Mouse (Mus musculus): ENCODE measurements at regions not wholly inside any gene's neighbourhood (a gene's known extent, or its start where the extent isn't known, plus 50 kb on each side); places are given as distances from the start of the nearest gene placed in this dataset.

DNA sequence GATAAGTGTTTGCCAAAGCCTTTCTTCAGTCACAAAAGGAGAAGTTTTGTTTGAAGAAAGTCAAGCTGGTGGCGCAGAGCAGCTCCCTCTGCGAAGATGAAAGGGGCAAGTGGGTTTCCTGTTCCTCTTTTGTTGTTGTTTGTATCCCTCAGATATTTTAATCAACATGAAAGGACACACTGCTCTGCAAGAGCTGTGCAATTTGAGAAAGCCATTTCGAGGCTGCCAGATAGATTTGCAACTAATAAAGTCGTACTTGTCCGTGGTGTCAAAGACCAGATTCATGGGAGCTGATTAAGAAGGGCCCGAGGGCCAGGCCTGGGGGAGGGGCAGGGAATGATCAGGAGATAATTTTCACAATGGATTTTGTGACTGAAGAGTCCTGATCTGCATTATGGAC is 177.7 kb downstream of the Pros1 start:
- DNase-seq (ENCODE audit: low spot score) (no peak), ATAC-seq (replicated peaks; ENCODE audit: low FRiP score, low TSS enrichment, low read depth) (no peak)
- WGBS, result 58% methylated on average over 6 of the region's 6 CpGs
- Histone ChIP-seq H3K4me2 (ENCODE audit: low read length) (no peak overlapping the region), H3K9me3 (ENCODE audit: control insufficient read depth, low read length) (no peaks in the 10 kb centered on the region), H3K9ac (ENCODE audit: low read length) (no peak overlapping the region), H3K36me3 (ENCODE audit: control insufficient read depth, insufficient read depth, low read length) (no peaks in the 10 kb centered on the region), H3K27ac (ENCODE audit: low read depth) (no peak overlapping the region), H3K4me3 (ENCODE audit: low read depth, low read length) (no peak overlapping the region), H3K27me3 (replicated peaks; ENCODE audit: control insufficient read depth, insufficient read depth, low read length) (no peaks in the 10 kb centered on the region), H3K4me1 (replicated peaks; ENCODE audit: control insufficient read depth, insufficient read depth, low read length) (no peaks in the 10 kb centered on the region)

- Histone ChIP-seq H3K36me3 (ENCODE audit: control insufficient read depth, insufficient read depth, low read length) (no peaks in the 10 kb centered on the region), H3K9ac (ENCODE audit: low read length) (no peak overlapping the region), H3K27me3 (replicated peaks; ENCODE audit: control insufficient read depth, insufficient read depth, low read length) (no peaks in the 10 kb centered on the region), H3K4me2 (ENCODE audit: low read length) (no peak overlapping the region), H3K4me3 (ENCODE audit: low read depth, low read length) (no peak overlapping the region), H3K27ac (ENCODE audit: low read depth) (no peak overlapping the region), H3K9me3 (ENCODE audit: control insufficient read depth, low read length) (no peaks in the 10 kb centered on the region), H3K4me1 (replicated peaks; ENCODE audit: control insufficient read depth, insufficient read depth, low read length) (no peaks in the 10 kb centered on the region)
- DNase-seq (ENCODE audit: low spot score) (no peak), ATAC-seq (replicated peaks; ENCODE audit: low FRiP score, low TSS enrichment, low read depth) (no peak)
- WGBS, result 65% methylated on average over 1 of the region's 1 CpGs
Observed at GRCm38 (mm10) chr16:63049100-63049499, 195.0 kb downstream of the Pros1 start.

DNA sequence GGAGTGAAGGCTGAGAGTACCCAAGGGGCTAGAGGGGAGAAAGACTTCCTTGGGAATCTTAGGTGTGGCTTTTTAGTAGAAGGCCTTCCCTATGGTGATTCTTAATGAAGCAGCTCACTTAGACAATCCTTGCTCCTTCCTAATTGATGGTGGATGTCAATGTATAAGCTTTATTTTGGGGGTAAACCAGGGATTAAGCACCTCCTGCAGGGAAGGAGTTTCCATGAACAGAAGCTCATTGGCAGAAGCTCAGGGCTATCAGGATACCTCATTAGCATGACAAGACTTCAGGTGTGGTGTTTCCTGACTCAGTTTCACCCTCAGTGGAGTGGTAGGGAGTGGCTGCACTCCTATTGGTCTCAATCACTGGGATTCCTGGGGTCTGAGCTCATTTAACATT is 208.8 kb downstream of the Pros1 start:
- no peak overlapping the region for H3K27ac ChIP-seq (ENCODE audit: low read depth)
- H3K36me3 ChIP-seq (ENCODE audit: control insufficient read depth, insufficient read depth, low read length), result no peaks in the 10 kb centered on the region
- H3K4me2 ChIP-seq (ENCODE audit: low read length), result no peak overlapping the region
- ATAC-seq (replicated peaks; ENCODE audit: low FRiP score, low TSS enrichment, low read depth) (no peak), DNase-seq (ENCODE audit: low spot score) (no peak)
- H3K9me3 ChIP-seq (ENCODE audit: control insufficient read depth, low read length), result no peaks in the 10 kb centered on the region
- no peaks in the 10 kb centered on the region for H3K4me1 ChIP-seq (replicated peaks; ENCODE audit: control insufficient read depth, insufficient read depth, low read length)
- no peak overlapping the region for H3K4me3 ChIP-seq (ENCODE audit: low read depth, low read length)
- H3K9ac ChIP-seq (ENCODE audit: low read length), result no peak overlapping the region
- no peaks in the 10 kb centered on the region for H3K27me3 ChIP-seq (replicated peaks; ENCODE audit: control insufficient read depth, insufficient read depth, low read length)

DNA sequence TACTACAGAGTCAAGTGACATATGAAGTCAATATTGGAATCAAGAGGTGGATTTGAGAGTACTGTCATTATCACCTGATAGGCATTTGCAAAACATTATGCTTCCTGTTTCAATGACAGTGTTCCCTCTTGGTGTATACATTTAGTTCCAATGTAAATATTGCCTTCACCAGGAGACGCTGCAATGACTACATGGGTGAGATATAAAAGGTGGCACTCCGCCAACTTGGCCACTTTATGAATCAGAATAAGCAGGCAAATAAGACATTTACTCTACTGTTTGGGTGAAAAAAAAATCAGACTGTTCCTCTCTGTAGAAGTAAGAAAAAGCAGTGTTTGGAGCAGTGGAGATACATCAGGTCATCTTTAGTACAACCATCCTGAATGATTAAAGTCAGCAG is 215.9 kb downstream of the Pros1 start:
- no peaks in the 10 kb centered on the region for H3K27me3 ChIP-seq (replicated peaks; ENCODE audit: control insufficient read depth, insufficient read depth, low read length)
- no peak overlapping the region for H3K4me3 ChIP-seq (ENCODE audit: low read depth, low read length)
- WGBS, result 55% methylated on average over 2 of the region's 2 CpGs
- ATAC-seq (replicated peaks; ENCODE audit: low FRiP score, low TSS enrichment, low read depth) (no peak), DNase-seq (ENCODE audit: low spot score) (no peak)
- H3K9me3 ChIP-seq (ENCODE audit: control insufficient read depth, low read length), result no peaks in the 10 kb centered on the region
- no peak overlapping the region for H3K27ac ChIP-seq (ENCODE audit: low read depth)
- no peaks in the 10 kb centered on the region for H3K36me3 ChIP-seq (ENCODE audit: control insufficient read depth, insufficient read depth, low read length)
- H3K4me1 ChIP-seq (replicated peaks; ENCODE audit: control insufficient read depth, insufficient read depth, low read length), result no peaks in the 10 kb centered on the region
- no peak overlapping the region for H3K4me2 ChIP-seq (ENCODE audit: low read length)
- H3K9ac ChIP-seq (ENCODE audit: low read length), result no peak overlapping the region

DNA sequence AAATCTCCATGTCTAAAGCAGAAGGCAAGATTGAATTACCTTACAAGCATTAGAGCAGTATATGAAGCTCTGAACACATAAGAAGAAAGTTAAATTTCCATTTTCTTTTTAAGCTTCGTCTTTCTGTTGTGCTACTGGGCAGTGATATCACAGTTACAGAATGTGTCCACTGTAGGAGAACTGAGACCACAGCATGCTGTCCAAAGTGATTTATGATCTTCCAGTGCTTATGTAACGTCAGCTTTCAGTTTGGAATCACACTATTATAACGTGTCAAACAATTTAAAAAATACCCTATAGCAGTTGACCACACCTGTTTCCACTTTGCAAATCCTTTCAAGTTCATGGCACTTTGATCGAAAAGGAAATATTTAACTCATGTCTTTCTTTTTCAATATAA is 221.7 kb downstream of the Pros1 start:
- Histone ChIP-seq H3K4me3 (ENCODE audit: low read depth, low read length) (no peak overlapping the region), H3K4me1 (replicated peaks; ENCODE audit: control insufficient read depth, insufficient read depth, low read length) (no peaks in the 10 kb centered on the region), H3K4me2 (ENCODE audit: low read length) (no peak overlapping the region), H3K27me3 (replicated peaks; ENCODE audit: control insufficient read depth, insufficient read depth, low read length) (no peaks in the 10 kb centered on the region), H3K9me3 (ENCODE audit: control insufficient read depth, low read length) (no peaks in the 10 kb centered on the region), H3K36me3 (ENCODE audit: control insufficient read depth, insufficient read depth, low read length) (no peaks in the 10 kb centered on the region), H3K27ac (ENCODE audit: low read depth) (no peak overlapping the region), H3K9ac (ENCODE audit: low read length) (no peak overlapping the region)
- 62% methylated on average over 4 of the region's 4 CpGs for WGBS
- DNase-seq (ENCODE audit: low spot score) (no peak), ATAC-seq (replicated peaks; ENCODE audit: low FRiP score, low TSS enrichment, low read depth) (no peak)

DNA sequence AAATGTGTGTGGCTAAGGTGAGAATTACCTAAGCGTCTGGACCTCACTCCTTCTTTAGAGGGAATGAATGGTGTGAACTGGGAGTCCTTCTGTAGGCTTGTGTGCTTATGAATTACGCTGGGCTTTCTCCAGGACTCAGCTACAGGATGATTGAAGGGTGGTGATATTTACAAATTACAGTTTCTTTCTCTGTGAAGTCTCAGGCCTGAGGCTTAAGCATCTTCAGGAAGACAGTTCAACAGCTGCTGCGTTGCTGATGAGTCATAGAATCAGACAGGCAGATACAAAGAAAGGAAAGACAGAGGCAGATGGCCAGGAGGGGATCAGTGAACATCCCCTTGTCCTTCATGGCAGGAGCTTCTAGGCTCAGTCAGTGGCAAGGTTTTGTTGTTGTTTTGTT is 227.3 kb downstream of the Pros1 start:
- no peak overlapping the region for H3K4me3 ChIP-seq (ENCODE audit: low read depth, low read length)
- H3K27ac ChIP-seq (ENCODE audit: low read depth), result no peak overlapping the region
- no peak for DNase-seq (ENCODE audit: low spot score)
- H3K9me3 ChIP-seq (ENCODE audit: control insufficient read depth, low read length), result no peaks in the 10 kb centered on the region
- no peak overlapping the region for H3K4me2 ChIP-seq (ENCODE audit: low read length)
- H3K4me1 ChIP-seq (replicated peaks; ENCODE audit: control insufficient read depth, insufficient read depth, low read length), result no peaks in the 10 kb centered on the region
- 64% methylated on average over 3 of the region's 3 CpGs for WGBS
- no peak for ATAC-seq (replicated peaks; ENCODE audit: low FRiP score, low TSS enrichment, low read depth)
- H3K36me3 ChIP-seq (ENCODE audit: control insufficient read depth, insufficient read depth, low read length), result no peaks in the 10 kb centered on the region
- H3K27me3 ChIP-seq (replicated peaks; ENCODE audit: control insufficient read depth, insufficient read depth, low read length), result no peaks in the 10 kb centered on the region
- H3K9ac ChIP-seq (ENCODE audit: low read length), result no peak overlapping the region

GRCm38 (mm10) chr16:63083256-63083655 is 229.1 kb downstream of the Pros1 start:
- DNase-seq (ENCODE audit: low spot score) (no peak), ATAC-seq (replicated peaks; ENCODE audit: low FRiP score, low TSS enrichment, low read depth) (no peak)
- 82% methylated on average over 5 of the region's 5 CpGs for WGBS

GRCm38 (mm10) chr16:63084021-63084756 is 230.1 kb downstream of the Pros1 start:
- Histone ChIP-seq H3K36me3 (ENCODE audit: control insufficient read depth, insufficient read depth, low read length) (no peaks in the 10 kb centered on the region), H3K4me2 (ENCODE audit: low read length) (no peak overlapping the region), H3K4me1 (replicated peaks; ENCODE audit: control insufficient read depth, insufficient read depth, low read length) (no peaks in the 10 kb centered on the region), H3K9ac (ENCODE audit: low read length) (no peak overlapping the region), H3K27me3 (replicated peaks; ENCODE audit: control insufficient read depth, insufficient read depth, low read length) (no peaks in the 10 kb centered on the region), H3K27ac (ENCODE audit: low read depth) (no peak overlapping the region), H3K4me3 (ENCODE audit: low read depth, low read length) (no peak overlapping the region), H3K9me3 (ENCODE audit: control insufficient read depth, low read length) (no peaks in the 10 kb centered on the region)
- WGBS, result 54% methylated on average over 10 of the region's 10 CpGs
- DNase-seq (ENCODE audit: low spot score), result no peak
- ATAC-seq (replicated peaks; ENCODE audit: low FRiP score, low TSS enrichment, low read depth), result no peak

More at GRCm38 (mm10) chr16:63083256-63083655, 229.1 kb downstream of the Pros1 start:
- H3K4me3 ChIP-seq (ENCODE audit: low read depth, low read length), result no peak overlapping the region
- no peaks in the 10 kb centered on the region for H3K36me3 ChIP-seq (ENCODE audit: control insufficient read depth, insufficient read depth, low read length)
- H3K4me2 ChIP-seq (ENCODE audit: low read length), result no peak overlapping the region
- H3K27me3 ChIP-seq (replicated peaks; ENCODE audit: control insufficient read depth, insufficient read depth, low read length), result no peaks in the 10 kb centered on the region
- H3K4me1 ChIP-seq (replicated peaks; ENCODE audit: control insufficient read depth, insufficient read depth, low read length), result no peaks in the 10 kb centered on the region
- H3K9ac ChIP-seq (ENCODE audit: low read length), result no peak overlapping the region
- H3K9me3 ChIP-seq (ENCODE audit: control insufficient read depth, low read length), result no peaks in the 10 kb centered on the region
- no peak overlapping the region for H3K27ac ChIP-seq (ENCODE audit: low read depth)

DNA sequence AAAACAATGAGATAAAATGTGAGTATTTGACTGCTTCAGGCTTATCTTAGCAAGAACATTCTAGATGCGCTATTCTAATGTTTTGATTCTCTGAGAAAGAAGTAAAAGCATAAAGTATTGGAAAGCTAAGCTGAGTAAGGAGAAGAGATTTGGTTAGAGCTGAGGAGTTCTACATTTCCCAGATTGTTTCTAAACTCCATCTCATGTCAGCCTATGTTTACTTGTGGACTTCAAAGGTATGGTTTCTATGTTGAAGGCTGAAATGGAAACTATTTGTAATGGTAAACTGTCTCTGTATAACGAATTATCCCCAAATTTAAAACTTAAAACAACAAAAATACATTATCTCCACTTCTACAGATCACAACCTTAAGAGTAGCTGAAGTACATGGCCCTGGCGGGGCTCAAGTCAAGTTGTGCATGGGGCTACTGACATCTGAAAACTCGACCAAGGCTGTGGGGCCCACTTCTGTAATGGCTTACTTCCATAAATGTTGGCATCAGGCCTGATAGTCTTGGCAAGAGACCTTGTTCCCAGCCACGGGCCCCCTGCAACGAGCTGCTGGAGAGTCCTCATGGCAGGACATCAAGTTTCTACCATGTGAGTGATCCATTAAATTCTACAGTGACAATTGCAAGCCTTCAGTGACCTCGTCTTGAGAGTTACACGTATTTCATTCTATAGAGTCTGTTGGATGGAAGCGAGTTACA is 232.1 kb downstream of the Pros1 start:
- no peak overlapping the region for H3K9ac ChIP-seq (ENCODE audit: low read length)
- DNase-seq (ENCODE audit: low spot score), result no peak
- H3K9me3 ChIP-seq (ENCODE audit: control insufficient read depth, low read length), result no peaks in the 10 kb centered on the region
- H3K27ac ChIP-seq (ENCODE audit: low read depth), result no peak overlapping the region
- no peaks in the 10 kb centered on the region for H3K4me1 ChIP-seq (replicated peaks; ENCODE audit: control insufficient read depth, insufficient read depth, low read length)
- 68% methylated on average over 9 of the region's 9 CpGs for WGBS
- ATAC-seq (replicated peaks; ENCODE audit: low FRiP score, low TSS enrichment, low read depth), result no peak
- H3K4me2 ChIP-seq (ENCODE audit: low read length), result no peak overlapping the region
- no peak overlapping the region for H3K4me3 ChIP-seq (ENCODE audit: low read depth, low read length)
- H3K27me3 ChIP-seq (replicated peaks; ENCODE audit: control insufficient read depth, insufficient read depth, low read length), result no peaks in the 10 kb centered on the region
- no peaks in the 10 kb centered on the region for H3K36me3 ChIP-seq (ENCODE audit: control insufficient read depth, insufficient read depth, low read length)

Measured in intestine, embryonic 14.5 days (tissue).